Mouse (Mus musculus) liver, embryonic 14.5 days (tissue): Measurements from ENCODE around the gene Rbm25.

Experiments
- CTCF ChIP-seq: IDR thresholded peaks from 2 replicates; pipeline ENCODE4 v1.5.1; 2016; ENCODE audit warnings: antibody characterized with exemption, low read depth, control low read depth
- EP300 ChIP-seq: IDR thresholded peaks from 2 replicates; pipeline ENCODE4 v1.6.1; 2016; ENCODE audit warnings: antibody characterized with exemption, low read depth

DNA sequence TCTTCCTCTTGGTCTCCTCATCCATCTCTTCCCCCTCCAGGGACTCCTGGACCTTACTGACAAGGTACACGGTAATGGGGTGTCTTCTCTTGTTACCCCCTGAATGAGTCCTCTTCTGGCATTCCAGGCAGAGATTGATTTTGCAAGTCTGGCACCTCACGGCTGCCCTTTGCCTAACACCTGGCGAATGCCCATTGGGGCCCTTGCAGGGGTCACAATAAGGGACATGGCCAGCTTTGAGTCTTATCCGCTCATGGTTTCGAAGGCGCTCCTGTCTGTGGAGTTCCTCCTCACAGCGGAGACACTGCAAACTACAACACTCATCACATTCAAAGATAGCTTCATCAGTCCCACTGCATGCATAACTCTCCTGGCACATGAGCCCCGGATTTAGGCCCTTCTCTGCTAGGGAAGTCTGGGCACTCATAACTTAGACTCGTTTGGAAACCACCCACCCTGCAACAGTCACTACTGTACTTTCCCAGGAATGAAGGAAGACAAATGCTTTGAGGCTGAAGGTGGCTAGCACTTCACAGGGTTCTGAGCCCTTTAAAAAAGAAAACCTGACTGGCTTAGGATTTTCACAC is 36.5 kb upstream of the Rbm25 start:
- TF ChIP-seq CTCF (no peak), EP300 (no peak)
